10 mouse cellular contexts compared by ENCODE assay signal in the genomic region with DNA sequence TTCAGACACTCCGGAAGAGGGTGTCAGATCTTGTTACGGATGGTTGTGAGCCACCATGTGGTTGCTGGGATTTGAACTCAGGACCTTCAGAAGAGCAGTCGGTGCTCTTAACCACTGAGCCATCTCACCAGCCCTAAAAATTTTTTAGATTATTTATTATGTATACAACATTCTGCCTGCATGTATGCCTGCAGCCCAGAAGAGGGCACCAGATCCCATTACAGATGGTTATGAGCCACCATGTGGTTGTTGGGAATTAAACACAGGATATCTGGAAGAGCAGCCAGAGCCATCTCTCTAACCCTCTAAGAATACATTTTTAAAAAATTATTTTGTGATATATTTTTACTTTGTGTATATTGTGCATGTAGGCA. TPM values are rescaled to one million over a fixed set of nuclear protein-coding genes. Genes with fewer than 3 reads are reported as not detected.
DNase-seq lines count a peak whose midpoint lies in the region; ATAC-seq and TF ChIP-seq lines count a peak whose summit lies in the region.
"Not testable (repeated sequence)": the region's sequence is repeated elsewhere in the genome, so short reads cannot be mapped to it uniquely, and the experiment has no call there.
"Had no signal": no experiment of that assay in that cellular context is flagged by ENCODE, and none has a peak within 500 bp of the region (broad histone marks: within the 10 kb centered on the region; RNA-seq: fewer than 3 reads in every experiment).

No protein-coding gene starts in this region.

- not testable (repeated sequence) for H3K9ac ChIP-seq in forebrain, postnatal 0 days; lung, embryonic 14.5 days

- not testable (repeated sequence) for H3K27ac ChIP-seq in cerebellum, adult 2 months (ENCODE audit: insufficient read depth, low read length); forebrain, postnatal 0 days (ENCODE audit: low read depth, low read length); lung, embryonic 14.5 days (ENCODE audit: low read depth)

- not testable (repeated sequence) for H3K36me3 ChIP-seq in forebrain, postnatal 0 days (ENCODE audit: insufficient read depth); lung, embryonic 14.5 days (ENCODE audit: insufficient read depth)

- peak; percentile 46; the same call in 1 of the 2 replicates for TF ChIP-seq CTCF in cerebellum, adult 2 months (IDR thresholded peaks at IDR 0.05; ENCODE audit: borderline replicate concordance, insufficient read depth, low read depth, low read length)
- peak; percentile 78 for TF ChIP-seq CTCF in forebrain, postnatal 0 days (IDR thresholded peaks at IDR 0.05; ENCODE audit: low read depth)
- TF ChIP-seq CTCF in lung, embryonic 14.5 days (IDR thresholded peaks at IDR 0.05; ENCODE audit: low read depth) = peak; percentile 75

- not testable (repeated sequence) for H3K27me3 ChIP-seq in cerebellum, adult 2 months (ENCODE audit: control insufficient read depth, insufficient read depth, low read length); forebrain, postnatal 0 days (ENCODE audit: insufficient read depth, low read length); lung, embryonic 14.5 days (ENCODE audit: insufficient read depth, low read length)

- not testable (repeated sequence) for H3K9me3 ChIP-seq in forebrain, postnatal 0 days (ENCODE audit: low read length); lung, embryonic 14.5 days (ENCODE audit: low read depth, low read length)

- ATAC-seq in forebrain, postnatal 0 days = peak; percentile 32; the same call in 1 of the 2 replicates
- 0 out of 2 replicates have a peak, but pooled peaks have one; percentile 41 for ATAC-seq in lung, embryonic 14.5 days (ENCODE audit: insufficient read depth)

- H3K4me3 ChIP-seq in cerebellum, adult 2 months (replicated peaks; ENCODE audit: insufficient read depth, low read depth, low read length); forebrain, postnatal 0 days (ENCODE audit: low read depth, low read length); lung, embryonic 14.5 days (ENCODE audit: low read depth, low read length): not testable (repeated sequence)

- DNase-seq in 416B (ENCODE audit: low read depth) = peak; percentile 81
- DNase-seq in R1 (ENCODE audit: low read depth, low spot score) = peak; percentile 74
- peak; percentile 40 to 53 for DNase-seq in cerebellum, adult 2 months
- peak; percentile 37 for DNase-seq in forebrain, postnatal 0 days
- peak; percentile 73 for DNase-seq in induced T-regulatory cell, adult 2 months (ENCODE audit: low read depth)
- peak; percentile 28 to 46 for DNase-seq in layer of hippocampus, postnatal 10 days (ENCODE audit: low spot score in 2 of 2)
- peak; percentile 78 for DNase-seq in lung, embryonic 14.5 days
- peak; percentile 9 to 18 for DNase-seq in right cerebral cortex, adult 2 months (ENCODE audit: low spot score in 2 of 2)

- H3K4me1 ChIP-seq in cerebellum, adult 2 months (ENCODE audit: control insufficient read depth, insufficient read depth, low read length); forebrain, postnatal 0 days (ENCODE audit: insufficient read depth); lung, embryonic 14.5 days (ENCODE audit: insufficient read depth): not testable (repeated sequence)

- not testable (repeated sequence) for H3K4me2 ChIP-seq in forebrain, postnatal 0 days (ENCODE audit: low read depth); lung, embryonic 14.5 days

- not testable (repeated sequence) for TF ChIP-seq POLR2A in cerebellum, adult 2 months (IDR thresholded peaks at IDR 0.05; ENCODE audit: borderline replicate concordance, insufficient read depth, low read length)

- 9% methylated on average over 3 of the region's 3 CpGs for WGBS in cerebellum, adult 2 months
- WGBS in forebrain, postnatal 0 days = 65% methylated on average over 2 of the region's 3 CpGs
- 51% methylated on average over 2 of the region's 3 CpGs for WGBS in lung, embryonic 14.5 days

RNA-seq across cellular contexts. Expression of a gene that starts 5.9 kb away (rescaled TPM):
- polyA plus RNA-seq in cerebellum, adult 2 months (2012; rRNA removed) = 45.4 and 45.5 TPM in 2 replicates
- 22.8 and 37.1 TPM in 2 replicates for total RNA-seq in forebrain, postnatal 0 days (2014; rRNA removed)
- 59.6 and 62.3 TPM in 2 replicates for polyA plus RNA-seq in forebrain, postnatal 0 days (2015; fragmentation: Nextera tagmentation; extraction: Ambion mirVana)
- total RNA-seq in layer of hippocampus, postnatal 10 days (2021) = 10 to 100 TPM; 27.1 to 36.3 TPM
- polyA plus RNA-seq in lung, embryonic 14.5 days (2014; fragmentation: Nextera tagmentation; extraction: Ambion mirVana) = 49.5 and 61.3 TPM in 2 replicates

RNA-seq across cellular contexts. Expression of a gene that starts 12.6 kb away (rescaled TPM):
- 9.3 and 10.6 TPM in 2 replicates for polyA plus RNA-seq in cerebellum, adult 2 months (2012; rRNA removed)
- total RNA-seq in forebrain, postnatal 0 days (2014; rRNA removed) = 4.8 and 7.3 TPM in 2 replicates
- 15.5 and 18.0 TPM in 2 replicates for polyA plus RNA-seq in forebrain, postnatal 0 days (2015; fragmentation: Nextera tagmentation; extraction: Ambion mirVana)
- 1 to 10 TPM; 2.9 to 5.5 TPM for total RNA-seq in layer of hippocampus, postnatal 10 days (2021)
- polyA plus RNA-seq in lung, embryonic 14.5 days (2014; fragmentation: Nextera tagmentation; extraction: Ambion mirVana) = 9.7 and 10.7 TPM in 2 replicates

RNA-seq across cellular contexts. Expression of a gene that starts 33.0 kb away (rescaled TPM):
- 6.4 and 10.6 TPM in 2 replicates for polyA plus RNA-seq in cerebellum, adult 2 months (2012; rRNA removed)
- 15.8 and 22.8 TPM in 2 replicates for total RNA-seq in forebrain, postnatal 0 days (2014; rRNA removed)
- polyA plus RNA-seq in forebrain, postnatal 0 days (2015; fragmentation: Nextera tagmentation; extraction: Ambion mirVana) = 15.4 and 16.0 TPM in 2 replicates
- 1 to 10 TPM; 3.8 to 5.3 TPM for total RNA-seq in layer of hippocampus, postnatal 10 days (2021)
- polyA plus RNA-seq in lung, embryonic 14.5 days (2014; fragmentation: Nextera tagmentation; extraction: Ambion mirVana) = 1.4 and 2.6 TPM in 2 replicates

RNA-seq across cellular contexts. Expression of a gene that starts 48.5 kb away (rescaled TPM):
- polyA plus RNA-seq in cerebellum, adult 2 months (2012; rRNA removed) = not detected in 2 replicates
- not detected in 2 replicates for total RNA-seq in forebrain, postnatal 0 days (2014; rRNA removed)
- not detected in 2 replicates for polyA plus RNA-seq in forebrain, postnatal 0 days (2015; fragmentation: Nextera tagmentation; extraction: Ambion mirVana)
- total RNA-seq in layer of hippocampus, postnatal 10 days (2021) = not detected
- polyA plus RNA-seq in lung, embryonic 14.5 days (2014; fragmentation: Nextera tagmentation; extraction: Ambion mirVana) = not detected in 2 replicates
- polyA plus RNA-seq: forebrain, embryonic 13.5 days; limb, embryonic 11.5 days had no signal

RNA-seq across cellular contexts. Expression of a gene that starts 52.0 kb away (rescaled TPM):
- polyA plus RNA-seq in cerebellum, adult 2 months (2012; rRNA removed) = 51.0 and 61.6 TPM in 2 replicates
- total RNA-seq in forebrain, postnatal 0 days (2014; rRNA removed) = 66.9 and 115 TPM in 2 replicates
- 139 and 205 TPM in 2 replicates for polyA plus RNA-seq in forebrain, postnatal 0 days (2015; fragmentation: Nextera tagmentation; extraction: Ambion mirVana)
- 100 to 1,000 TPM; 114 to 137 TPM for total RNA-seq in layer of hippocampus, postnatal 10 days (2021)
- polyA plus RNA-seq in lung, embryonic 14.5 days (2014; fragmentation: Nextera tagmentation; extraction: Ambion mirVana) = 123 and 126 TPM in 2 replicates

Comparison
In these comparisons a context has a peak if more than half of its experiments do, and no peak if none do; other contexts are left out.
1. DNase-seq: peak in every context shown above with its lines; median percentile 81 in 416B; 78 in lung, embryonic 14.5 days; 74 in R1; 73 in induced T-regulatory cell, adult 2 months; 46 in cerebellum, adult 2 months; 37 in forebrain, postnatal 0 days; 37 in layer of hippocampus, postnatal 10 days; 14 in right cerebral cortex, adult 2 months.